Mouse (Mus musculus) ZHBTc4 (cell line): ENCODE data around the gene Tex33.

Source experiments
- DNase-seq: peaks from one replicate; pipeline ENCODE4 v3.0.0-alpha.2; 2011; ENCODE audit warnings: low read depth, low spot score

Gene Tex33

GRCm38 (mm10) chr15:78416937-78417336 is 21.2 kb upstream of the Tex33 start:
- DNase-seq: no peak

- DNase-seq: no peak
Observed at GRCm38 (mm10) chr15:78414157-78414556, 18.4 kb upstream of the Tex33 start.

GRCm38 (mm10) chr15:78413719-78414117 is 18.0 kb upstream of the Tex33 start:
- no peak for DNase-seq

GRCm38 (mm10) chr15:78413083-78413718 is 17.5 kb upstream of the Tex33 start:
- DNase-seq: no peak

- DNase-seq: peak; percentile 57
Observed at GRCm38 (mm10) chr15:78409570-78410052, 13.9 kb upstream of the Tex33 start.

- DNase-seq: peak; percentile 93
Observed at GRCm38 (mm10) chr15:78406293-78406934, 10.7 kb upstream of the Tex33 start, which contains the start of gene Mpst. Mpst (plus strand) TSS chr15:78406416.

GRCm38 (mm10) chr15:78405517-78406211 is 10.0 kb upstream of the Tex33 start, which contains the start of gene Tst:
Tst (minus strand) TSS chr15:78405907.
- peak; percentile 99 for DNase-seq

GRCm38 (mm10) chr15:78405098-78405497 is 9.4 kb upstream of the Tex33 start:
- no peak for DNase-seq

GRCm38 (mm10) chr15:78403896-78404295 is 8.2 kb upstream of the Tex33 start:
- DNase-seq: no peak

GRCm38 (mm10) chr15:78403301-78403741 is 7.6 kb upstream of the Tex33 start:
- DNase-seq: peak; percentile 80

- DNase-seq: no peak
Observed at GRCm38 (mm10) chr15:78402423-78402822, 6.7 kb upstream of the Tex33 start.

GRCm38 (mm10) chr15:78401921-78402320 is 6.2 kb upstream of the Tex33 start:
- DNase-seq: no peak

- DNase-seq: no peak
Observed at GRCm38 (mm10) chr15:78401345-78401744, 5.6 kb upstream of the Tex33 start.

- DNase-seq: no peak
Observed at GRCm38 (mm10) chr15:78390855-78391254, 4.9 kb downstream of the Tex33 start.

- no peak for DNase-seq
Observed at GRCm38 (mm10) chr15:78385564-78385963, 10.1 kb downstream of the Tex33 start.

GRCm38 (mm10) chr15:78384220-78385116 is 11.2 kb downstream of the Tex33 start:
- DNase-seq: no peak

- peak; percentile 62 for DNase-seq
Observed at GRCm38 (mm10) chr15:78383450-78384219, 12.1 kb downstream of the Tex33 start.

- no peak for DNase-seq
Observed at GRCm38 (mm10) chr15:78382115-78382514, 13.6 kb downstream of the Tex33 start.

GRCm38 (mm10) chr15:78380741-78381140 is 15.0 kb downstream of the Tex33 start:
- DNase-seq: no peak

GRCm38 (mm10) chr15:78380208-78380607 is 15.5 kb downstream of the Tex33 start:
- DNase-seq: no peak

- no peak for DNase-seq
Observed at GRCm38 (mm10) chr15:78378556-78378955, 17.2 kb downstream of the Tex33 start.
